Mouse (Mus musculus) layer of hippocampus, adult 11-12 months (tissue): ENCODE measurements around the gene Rhbdd1.

ENCODE experiments used
- DNase-seq: peaks from one replicate; pipeline ENCODE4 v3.0.0; 2022; ENCODE audit warnings: low spot score

The Rhbdd1 gene

DNA sequence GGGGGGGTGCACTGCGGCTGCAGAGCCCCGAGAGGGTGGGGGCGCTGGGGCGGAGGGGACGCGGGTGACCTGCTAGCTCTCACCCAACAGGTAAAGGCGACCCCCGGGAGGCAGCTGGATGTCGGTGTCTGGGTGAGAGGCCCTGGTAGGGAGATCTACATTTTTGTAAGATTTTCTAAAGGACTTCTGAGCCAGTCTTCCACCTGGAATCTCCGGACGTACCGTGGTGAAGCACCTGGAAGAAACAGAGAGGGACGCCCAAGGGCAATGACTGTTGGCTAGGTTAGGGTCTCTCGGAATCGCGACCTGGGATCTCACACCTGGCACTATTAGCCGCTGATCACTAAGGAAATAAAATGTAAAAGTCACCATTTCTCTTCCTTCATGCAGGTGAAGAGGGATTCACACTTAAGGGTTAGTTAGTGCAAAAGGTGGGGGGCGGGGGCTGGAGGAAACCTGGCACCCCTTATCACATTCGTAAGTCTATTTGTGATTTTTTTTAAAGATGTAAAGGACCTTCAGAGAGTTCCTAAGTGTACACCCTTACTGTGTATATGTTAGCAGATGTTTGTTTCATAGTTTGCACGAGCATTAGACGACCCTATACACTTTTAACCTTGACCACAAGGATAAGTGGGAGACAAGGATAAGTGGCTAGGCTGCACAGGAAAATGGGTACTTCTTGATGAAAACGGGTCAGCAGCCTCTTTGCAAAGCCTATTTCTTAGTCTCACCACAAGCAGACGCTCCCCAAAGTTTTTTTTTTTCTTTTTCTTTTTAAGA lies 24.1 kb upstream of the Rhbdd1 start:
- DNase-seq = no peak

DNA sequence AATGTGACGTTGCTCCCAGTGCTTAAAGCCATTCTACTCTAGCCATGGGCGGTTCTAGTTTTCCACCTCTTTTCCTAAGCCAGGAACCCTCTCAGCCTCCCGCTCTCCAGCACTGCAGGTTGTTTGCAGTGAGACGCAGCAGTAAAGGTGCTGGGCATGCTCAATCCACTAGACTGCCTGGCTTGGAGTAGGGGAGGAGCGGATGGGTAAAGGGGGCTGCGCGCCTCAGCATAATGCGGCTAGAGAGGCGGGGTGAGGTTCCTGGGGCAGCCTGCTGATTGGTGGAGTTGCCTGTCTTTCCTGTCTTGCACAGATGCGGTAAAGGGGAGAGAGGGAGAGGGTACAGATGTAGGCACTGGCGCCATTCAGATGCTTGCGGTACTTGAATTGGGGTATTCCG lies 23.5 kb upstream of the Rhbdd1 start:
- DNase-seq = peak; percentile 73

DNA sequence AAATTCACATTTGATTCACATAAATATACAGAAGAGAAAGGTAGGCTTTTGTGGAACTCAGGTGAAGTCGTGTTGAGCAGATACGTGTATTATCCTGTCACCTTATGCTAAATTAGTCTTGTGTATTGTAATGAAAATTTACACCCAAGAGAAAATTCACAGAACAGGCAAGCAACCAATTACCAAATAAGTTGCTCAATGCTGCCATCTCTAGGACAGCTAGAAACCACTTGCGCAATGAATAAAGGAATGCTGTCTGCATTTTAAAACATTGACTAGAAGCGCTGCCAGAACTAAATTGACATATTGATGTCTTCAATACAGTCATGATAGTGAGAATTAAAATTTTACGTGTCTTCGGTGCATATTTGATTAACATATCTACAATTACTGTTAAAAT lies 22.1 kb upstream of the Rhbdd1 start:
- no peak for DNase-seq

DNA sequence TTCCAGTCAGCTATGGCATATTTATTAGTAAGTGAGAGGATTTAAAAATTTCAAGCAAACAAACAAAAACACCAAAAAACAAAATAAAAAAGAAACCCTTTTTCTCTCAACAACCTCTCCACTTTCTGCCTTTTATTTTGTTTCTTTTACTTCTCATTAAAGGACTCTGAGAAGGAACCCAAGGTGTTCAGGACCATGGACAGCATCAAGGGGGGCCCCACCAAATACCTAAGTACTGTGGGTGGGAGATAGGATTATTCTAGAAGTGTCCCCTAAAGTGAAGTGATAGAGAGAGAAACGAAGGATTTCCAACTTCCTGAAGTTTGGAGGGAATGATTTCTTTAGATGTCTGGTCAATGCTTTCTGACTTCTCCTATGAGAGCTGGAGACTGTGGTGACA lies 17.7 kb upstream of the Rhbdd1 start:
- no peak for DNase-seq

DNA sequence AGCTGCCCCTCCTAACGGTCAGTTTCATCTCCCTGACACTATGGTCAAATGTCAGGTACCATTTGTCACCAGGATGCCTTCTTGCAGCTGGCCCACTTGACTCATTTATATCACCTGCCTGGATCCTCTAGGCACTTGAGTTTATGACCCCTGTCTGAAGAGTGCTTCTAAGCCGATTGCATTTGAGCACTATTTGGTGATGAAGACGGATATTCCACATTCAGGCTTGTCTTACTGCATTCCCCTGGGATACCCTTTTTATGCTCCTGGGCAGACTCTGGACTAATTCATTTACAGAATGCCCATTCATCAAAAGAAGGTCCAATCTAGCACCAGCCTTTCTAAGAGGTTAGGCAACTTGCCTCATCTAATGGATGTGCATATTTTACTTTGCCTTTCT lies 11.8 kb upstream of the Rhbdd1 start:
- no peak for DNase-seq

DNA sequence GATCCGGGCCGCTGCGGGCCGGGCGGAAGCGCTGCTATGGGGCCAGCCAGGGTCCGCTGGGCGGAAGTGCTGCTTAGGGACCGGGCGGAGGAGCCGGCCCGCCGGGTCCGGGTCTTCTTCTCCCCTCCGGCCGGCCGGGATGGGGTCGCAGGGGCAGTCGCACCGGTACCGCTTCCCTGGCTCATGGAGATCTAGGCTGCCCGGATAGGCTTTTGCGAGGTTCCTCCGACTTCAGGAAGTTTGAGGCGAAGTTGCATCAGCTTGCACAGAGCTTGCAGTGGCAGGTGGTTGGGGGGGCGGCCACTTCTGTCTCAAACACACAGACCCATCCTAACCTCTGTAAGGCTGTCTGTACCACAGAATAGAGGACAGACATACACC lies 484 bp downstream of the Rhbdd1 start:
- peak; percentile 44 for DNase-seq

DNA sequence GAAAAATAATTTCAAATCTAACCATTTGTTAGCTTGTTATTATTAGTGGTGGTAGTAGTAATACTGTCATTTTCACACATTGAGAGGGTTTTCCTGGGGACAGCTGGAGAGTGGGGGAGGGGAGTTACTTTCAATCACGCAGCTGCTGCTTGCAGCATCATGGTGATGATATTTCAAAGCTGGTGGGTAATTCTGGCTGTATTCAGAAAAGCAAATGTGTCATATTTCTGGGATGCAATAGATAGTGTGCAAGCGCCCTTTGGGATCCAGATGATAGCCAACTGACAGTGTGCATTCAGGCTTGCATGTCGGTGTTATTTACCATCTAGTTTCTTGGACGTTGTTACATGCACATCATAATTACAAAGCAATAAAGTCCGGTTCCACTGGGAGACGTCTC lies 4.2 kb downstream of the Rhbdd1 start:
- DNase-seq = peak; percentile 39

DNA sequence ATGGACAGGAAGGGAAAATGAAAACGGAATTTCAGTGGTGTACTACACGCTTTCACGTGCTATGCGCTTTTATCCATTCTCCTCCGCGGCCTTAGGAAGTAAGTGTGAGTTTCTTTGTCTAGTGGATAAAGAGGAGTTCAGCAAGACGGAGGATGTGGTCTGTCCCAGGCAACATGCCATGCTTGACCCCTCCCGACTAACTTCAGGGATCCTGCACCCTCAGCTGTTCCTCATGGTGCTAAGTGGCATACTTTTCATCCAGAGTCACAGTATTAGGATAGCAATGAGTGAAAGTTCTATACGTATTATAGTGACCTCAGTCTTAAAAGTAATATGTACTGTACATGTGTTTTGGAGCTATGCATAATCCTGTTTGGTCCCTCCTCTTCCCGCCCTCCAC lies 4.6 kb downstream of the Rhbdd1 start:
- no peak for DNase-seq

DNA sequence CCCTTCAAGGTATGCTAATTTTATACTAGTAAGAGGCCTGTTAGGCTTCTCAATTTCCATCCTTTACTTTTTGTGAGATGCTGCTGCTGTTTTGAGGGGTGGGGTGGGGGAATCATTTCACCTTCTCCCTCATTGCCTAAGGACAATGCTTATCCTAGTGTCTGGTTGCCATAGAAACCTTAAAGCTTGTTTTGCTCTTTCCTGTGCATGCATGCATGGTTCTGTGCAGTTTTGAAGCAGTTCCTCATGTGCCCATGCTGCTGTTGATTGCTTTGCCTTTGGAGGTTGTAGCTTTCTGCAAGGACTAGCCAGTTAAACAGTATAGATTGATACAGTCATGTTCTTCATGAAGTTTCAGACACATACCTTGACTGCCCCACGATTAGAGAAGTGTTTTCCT lies 5.2 kb downstream of the Rhbdd1 start:
- DNase-seq = no peak

DNA sequence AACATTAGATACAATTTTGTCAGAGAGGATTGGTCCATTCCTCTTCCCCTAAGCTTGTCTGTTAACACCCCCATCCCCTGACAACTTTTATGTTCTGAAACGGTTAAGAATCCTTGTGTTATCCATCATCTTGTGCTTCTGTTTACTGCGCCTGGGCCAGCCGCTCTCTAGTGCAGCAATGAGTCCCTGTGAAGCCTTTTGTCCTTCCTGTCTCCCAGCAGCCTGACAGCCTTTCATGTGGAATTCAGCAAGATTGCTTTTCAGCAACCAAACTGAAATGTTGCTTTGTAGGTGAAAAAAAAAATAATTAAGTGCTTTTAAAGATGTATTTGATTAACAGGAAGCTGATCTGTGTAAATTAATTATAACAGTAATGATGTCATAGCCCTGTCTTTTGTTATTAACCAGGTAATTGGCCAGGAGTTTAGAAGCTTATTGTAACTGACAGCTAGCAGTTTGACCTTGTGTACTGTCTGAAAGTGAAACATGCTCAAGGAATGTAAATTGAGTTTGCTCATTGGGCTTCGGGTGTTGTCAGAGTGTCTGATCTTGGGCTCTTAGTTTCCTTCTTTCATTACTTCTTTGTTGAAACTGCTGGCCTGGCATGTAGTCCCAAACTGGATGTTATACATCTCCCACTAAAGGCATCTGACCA lies 8.0 kb downstream of the Rhbdd1 start:
- DNase-seq = no peak

DNA sequence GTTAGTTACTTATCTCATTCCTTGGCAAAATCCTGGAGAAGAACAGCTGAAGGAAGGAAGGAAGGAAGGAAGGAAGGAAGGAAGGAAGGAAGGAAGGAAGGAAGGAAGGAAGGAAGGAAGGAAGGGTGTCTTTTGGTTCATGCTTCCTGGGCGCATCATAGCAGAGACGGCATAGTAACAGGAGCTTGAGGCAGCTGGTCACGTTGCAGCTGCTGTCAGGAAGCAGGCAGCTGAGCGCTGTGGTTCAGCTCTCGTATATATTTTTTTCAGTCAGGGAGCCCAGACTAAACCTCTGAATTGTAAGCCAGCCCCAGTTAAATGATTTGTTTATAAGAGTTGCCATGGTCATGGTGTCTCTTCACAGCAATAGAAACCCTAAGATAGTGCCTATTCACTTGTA lies 9.9 kb downstream of the Rhbdd1 start:
- no peak for DNase-seq

DNA sequence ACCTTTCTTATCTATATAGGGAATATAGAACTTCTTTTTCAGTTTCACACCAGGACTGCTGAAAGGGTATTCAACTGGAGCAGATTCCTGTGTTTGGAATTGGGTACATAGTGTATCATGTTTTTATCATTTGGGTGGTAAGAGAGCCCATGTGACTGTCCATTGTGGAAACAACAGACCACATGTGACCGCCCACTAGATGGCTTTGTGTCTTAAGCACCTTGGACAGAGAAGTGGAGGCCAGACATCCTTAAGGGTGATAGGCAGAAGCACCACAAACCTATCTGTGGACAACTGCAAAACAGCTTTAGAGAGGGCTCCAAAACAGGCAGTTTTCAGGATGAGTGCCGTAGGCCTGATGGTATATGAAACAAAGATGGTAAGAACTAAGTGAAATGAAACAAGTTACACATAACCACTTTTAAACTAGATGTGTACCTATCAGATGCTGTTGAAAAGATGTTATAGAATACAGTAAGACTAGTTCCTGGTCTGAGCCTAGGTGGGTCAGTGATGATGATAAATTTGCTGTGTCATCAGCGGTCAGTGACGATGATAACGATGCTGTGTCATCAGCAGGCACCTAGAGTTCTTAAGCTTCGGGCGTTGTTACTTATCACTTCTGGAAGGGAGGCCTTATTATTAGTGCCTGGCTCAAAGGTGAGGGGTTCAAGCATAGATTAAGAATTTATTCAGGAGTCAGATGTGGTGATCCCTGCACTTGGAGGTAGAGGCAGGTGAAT lies 12.0 kb downstream of the Rhbdd1 start:
- DNase-seq = no peak

DNA sequence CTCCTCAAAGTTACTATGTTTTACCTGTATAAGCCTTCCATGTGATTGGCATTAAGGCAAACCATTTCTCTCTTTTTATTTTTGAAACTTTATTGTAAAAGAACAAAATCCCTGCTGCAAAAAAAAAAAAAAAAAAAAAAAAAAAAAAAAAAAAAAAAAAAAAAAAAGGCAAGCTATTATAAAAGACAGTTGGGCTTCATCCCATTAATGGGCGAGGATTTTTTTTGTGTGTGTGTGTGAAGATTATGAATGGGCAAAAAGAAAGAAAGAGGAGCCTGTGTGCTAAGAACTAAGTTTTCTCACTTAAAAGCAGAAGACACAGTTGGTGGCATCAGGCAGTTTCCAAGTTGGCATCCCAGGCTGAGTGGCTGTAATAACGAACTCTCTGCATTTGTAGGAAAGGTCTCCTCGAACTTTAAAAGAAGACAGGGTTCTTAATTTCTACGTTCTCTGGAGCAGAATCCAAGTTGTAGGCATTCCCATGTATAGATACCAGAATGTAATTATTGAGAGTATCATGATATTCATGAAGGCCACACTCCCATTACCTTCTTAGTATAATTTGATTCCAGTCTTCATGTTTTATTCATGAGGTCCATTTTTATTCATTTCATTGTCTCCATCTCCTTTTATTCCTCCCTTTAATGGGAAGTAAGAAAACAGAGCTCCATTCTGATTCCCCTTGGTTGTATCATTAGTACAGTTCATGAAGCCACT lies 13.1 kb downstream of the Rhbdd1 start:
- no peak for DNase-seq

DNA sequence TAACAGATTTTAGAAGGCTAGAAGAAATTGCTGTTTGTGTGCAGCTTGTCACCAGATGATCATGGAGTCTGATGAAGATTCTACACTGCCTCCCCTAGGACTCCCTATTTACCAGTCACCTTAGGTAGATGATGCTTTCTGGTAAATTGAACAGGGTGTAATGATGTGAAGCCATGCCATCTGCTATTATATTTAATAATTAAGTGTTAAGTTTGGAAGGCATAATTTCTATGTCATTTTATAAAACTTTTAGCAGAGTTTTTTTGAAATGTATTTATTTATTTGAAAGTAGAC lies 13.6 kb downstream of the Rhbdd1 start:
- DNase-seq = no peak

DNA sequence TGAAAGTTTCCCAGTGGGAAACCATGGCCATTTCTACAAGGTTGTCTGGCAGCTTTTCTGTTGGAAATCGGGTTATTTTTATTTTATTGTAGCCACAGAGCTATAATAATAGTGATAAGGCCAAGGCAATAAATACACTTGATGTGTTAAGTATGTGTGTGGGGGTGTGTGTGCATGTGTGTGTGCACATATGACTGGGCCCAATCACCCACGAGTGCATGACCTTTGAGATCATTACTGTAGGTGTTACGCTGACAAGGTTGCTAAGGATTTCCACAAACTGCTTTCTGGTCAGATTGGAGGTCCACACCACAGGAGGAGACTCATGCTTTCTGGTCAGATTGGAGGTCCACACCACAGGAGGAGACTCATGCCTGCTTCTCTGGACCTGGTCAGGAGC lies 18.3 kb downstream of the Rhbdd1 start:
- no peak for DNase-seq

DNA sequence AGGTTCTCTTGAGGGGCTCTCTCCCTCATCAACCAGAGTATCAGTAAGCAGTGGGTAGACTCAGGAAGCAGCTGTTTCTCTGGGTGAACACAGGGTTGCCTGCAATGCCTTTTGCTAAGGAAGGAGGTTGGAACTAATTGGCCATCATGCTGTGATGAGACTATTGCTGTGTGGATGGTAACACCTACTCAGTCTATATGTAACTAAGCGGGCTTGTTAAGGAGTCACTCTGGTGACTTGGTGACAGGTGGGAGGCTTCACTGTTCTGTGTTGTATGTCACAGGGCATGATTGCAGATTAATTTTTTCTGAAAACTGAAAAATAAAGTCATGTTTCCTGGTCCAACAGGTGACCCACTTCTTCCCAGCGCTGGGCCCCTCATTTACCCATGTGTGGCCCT lies 36.8 kb downstream of the Rhbdd1 start:
- DNase-seq = no peak

DNA sequence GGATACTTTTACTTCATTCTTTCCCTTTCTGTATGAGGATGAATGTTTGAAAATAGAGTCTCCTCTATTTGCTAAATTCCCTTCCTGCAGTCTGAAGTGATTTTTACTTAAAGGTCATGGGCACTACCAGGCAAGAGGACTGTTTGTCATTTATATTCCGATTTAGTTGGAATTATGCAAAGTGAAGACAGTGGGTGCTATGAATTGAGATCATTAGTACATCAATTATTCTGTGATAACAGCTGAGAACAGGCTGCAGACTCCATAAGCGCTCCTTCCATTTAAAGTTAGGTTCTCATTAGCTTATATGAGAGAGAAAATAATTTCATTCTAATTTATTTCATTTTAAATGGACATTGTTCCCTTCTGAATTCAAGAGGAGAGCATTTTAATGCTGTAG lies 37.5 kb downstream of the Rhbdd1 start:
- no peak for DNase-seq

DNA sequence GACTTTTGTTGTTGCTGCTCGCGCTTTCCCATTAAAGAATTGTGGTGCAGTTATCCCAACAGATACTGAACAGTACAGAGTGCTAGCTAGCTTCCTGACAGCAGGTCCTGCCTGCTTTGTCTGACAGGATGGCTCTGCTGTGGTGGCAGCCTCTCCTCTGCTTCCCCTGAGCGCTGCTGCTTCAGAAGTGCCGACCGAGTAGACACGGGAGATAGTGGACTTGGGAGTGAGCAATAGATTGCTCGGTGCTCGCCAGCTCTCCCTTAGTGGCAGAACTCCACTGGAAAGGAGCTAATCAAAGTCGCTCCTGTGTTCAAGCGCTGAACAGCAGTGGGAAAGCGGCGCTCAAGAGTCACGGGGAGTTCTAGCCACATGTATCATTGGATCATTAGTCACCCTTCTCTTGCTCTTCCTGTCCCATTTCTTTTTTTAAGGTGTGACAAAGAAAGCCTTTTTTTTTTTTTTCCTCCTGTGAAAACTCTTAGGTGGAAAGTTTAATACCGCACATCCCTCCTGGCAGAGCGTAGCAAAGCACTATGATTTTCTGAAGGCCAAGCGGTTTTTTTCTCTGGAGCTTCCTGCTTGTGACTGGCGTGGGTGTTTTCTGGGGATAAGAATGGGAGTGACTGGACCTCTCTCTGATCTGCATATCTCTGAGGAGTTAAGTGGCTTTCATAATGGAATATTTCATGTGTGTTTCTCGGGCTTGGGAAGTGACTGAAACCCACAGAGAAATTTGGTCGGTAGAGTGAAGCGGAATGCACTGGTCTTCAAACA lies 42.8 kb downstream of the Rhbdd1 start:
- peak; percentile 7 for DNase-seq

DNA sequence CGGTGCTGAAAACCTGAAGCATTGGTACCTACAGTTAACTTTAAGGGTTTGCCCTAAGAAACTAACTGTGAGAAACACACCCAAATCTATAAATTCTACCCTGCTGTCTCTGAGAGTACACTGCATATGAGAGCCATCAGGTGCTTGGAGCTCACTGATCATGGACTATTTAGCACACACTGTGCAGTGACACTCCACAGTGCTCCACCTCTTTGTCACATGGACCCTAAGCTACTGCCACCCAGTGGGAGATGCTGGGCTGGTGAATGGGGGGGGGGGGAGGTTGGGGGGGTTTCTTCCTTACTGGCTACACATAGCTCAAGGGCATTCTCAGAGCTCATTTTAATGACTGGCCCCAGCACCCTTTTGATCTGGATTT lies 43.4 kb downstream of the Rhbdd1 start:
- no peak for DNase-seq

DNA sequence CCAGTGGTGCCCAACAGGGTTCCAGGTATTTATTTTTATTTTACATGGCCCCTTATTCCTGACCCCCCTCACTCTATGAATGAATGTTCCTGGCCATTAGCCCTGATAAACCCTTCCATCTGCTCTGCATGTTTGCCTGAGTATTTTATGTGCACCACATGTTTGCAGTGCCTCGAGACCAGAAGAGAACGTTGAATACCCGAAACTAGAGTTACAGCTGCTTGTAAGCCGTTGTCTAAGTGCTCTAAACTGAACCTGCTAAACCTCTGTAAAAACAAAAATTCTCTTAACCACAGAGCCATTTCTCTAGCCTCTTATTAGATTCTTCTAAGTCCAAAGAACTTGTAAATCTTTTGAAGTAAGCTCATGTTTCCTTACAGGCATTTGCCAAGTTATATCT lies 45.0 kb downstream of the Rhbdd1 start:
- no peak for DNase-seq

DNA sequence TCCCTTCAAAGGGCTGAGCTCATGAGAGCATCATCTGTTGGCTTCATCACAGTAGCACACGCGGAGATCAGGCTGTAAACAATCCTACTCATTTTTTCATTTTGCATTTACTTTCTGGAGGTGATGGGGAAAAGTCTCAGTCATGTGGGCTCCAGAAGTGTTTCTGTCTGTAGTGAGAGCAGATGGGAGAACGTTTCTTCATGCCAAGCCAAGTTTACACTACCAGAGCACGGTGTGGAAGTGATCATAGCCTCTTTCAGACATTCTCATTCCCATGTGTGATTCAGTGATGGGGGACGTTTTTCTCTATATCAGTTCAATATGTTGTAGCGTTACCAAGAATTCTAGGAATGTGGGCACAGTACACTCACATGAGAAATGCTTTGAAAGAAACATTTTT lies 45.9 kb downstream of the Rhbdd1 start:
- peak; percentile 9 for DNase-seq

DNA sequence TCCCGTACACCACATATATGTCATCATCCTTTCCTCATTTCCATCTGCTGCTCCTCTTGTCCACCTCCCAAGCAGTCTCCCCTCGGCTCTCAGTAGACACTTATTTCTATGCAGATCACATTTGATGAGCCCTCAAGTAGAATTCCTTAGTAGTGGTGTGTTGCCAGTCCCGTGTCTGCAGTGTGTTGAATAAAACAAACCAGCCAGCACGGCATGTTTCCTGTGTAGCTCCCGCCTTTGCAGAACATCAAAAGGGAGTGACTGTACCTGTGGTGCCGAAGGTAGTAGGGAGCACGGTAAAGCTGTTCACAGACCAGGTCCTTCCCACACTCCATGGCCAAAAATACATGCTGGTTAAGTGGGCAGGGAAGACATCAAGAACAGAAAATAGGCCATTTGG lies 47.8 kb downstream of the Rhbdd1 start:
- DNase-seq = no peak
